Mouse (Mus musculus): ENCODE results near the gene Sox5.

The Sox5 gene

DNA sequence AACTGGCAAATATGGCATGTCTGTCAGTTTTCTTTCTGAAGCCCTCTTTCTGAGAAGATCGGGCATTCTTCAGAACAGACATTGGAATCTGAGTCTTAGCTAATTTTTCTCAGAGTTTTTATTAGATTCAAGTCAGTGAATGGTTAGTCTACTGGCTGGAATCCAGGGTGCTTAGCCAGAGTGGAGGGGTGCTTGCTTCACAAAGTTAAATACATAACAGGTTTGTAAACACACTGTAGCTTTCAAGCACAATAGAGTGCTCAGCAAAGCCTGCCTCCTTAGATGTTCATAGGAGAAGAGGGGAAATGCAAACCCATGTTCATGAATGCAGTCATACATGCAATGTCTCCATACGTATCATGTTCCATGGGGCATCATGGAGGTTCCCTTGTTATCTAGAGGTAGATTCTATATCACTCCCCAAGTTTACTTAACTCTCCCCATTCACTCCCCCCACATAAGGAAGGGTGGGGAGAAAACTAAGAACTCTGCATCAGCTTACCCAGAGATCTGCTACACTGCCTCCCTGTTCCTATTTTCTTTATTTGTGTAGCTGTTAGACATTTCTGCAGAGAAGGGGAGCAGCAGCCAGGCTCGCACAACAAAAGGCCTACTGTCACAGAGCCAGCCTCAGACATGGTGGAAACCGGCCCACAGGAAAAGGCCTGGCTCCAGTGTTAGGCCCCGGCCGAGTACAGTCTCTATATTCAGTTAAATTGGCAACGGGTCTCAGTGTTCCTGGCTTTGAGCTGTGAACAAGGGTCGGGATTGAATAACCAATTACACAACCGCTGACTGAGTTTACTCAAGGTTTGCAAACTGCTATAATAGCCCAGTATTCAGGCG is 725.3 kb downstream of the Sox5 start:
- no peak for DNase-seq (ENCODE audit: extremely low spot score, low spot score)

GRCm38 (mm10) chr6:144052487-144052886 is 729.3 kb downstream of the Sox5 start:
- DNase-seq (ENCODE audit: extremely low spot score, low spot score): peak; percentile 36

DNA sequence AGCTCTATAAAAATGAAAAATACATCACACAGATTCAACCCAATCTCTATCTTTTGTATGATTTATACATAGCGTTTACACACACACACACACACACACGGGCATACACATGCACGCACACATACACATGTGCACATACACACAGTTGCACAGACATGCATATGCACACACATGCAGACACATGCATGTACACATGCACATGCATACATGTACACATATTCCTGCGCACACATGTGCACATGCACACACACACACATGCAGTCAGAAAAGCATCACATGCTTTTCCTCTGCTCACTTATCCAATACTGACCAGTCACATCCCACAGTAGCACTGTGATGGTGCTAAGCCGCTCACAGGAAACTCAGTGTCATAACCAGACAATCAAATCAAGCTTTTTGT is 730.5 kb downstream of the Sox5 start:
- DNase-seq (ENCODE audit: extremely low spot score, low spot score): no peak

DNA sequence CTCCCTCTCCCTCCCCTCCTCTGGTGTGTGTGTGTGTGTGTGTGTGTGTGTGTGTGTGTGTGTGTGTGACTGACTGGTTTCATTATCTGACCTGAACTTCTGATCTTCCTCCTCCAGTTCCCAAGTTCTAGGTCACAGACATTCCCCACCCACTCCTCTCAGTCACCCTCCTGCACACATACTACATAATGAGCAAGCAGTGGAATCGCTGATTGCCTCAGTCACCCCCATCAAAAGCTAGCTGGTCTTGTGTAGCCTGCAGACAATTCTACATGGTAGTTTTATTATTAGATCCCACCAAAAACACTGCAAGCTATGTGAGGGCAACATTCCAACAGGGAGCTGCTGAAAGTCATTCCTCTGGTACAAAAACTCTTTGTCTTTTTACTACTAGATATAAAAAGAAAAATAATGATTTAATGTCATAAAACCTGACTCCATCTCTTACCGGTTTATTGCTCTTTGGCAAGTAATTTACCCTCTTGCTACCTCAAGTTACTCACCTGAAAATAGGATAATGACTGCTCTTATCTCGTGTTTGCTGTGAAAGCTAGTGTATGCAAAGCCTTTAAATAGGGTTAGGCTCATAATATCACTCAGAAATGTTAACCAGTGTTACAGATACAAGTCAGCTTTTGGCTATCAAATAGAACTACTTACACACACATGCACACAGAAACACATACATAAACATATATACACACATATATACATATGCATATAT is 733.4 kb downstream of the Sox5 start:
- DNase-seq (ENCODE audit: extremely low spot score, low spot score): no peak

- DNase-seq (ENCODE audit: extremely low spot score, low spot score): no peak
Observed at GRCm38 (mm10) chr6:144045503-144045902, 736.3 kb downstream of the Sox5 start.

GRCm38 (mm10) chr6:144044381-144044780 is 737.4 kb downstream of the Sox5 start:
- DNase-seq (ENCODE audit: extremely low spot score, low spot score): no peak

DNA sequence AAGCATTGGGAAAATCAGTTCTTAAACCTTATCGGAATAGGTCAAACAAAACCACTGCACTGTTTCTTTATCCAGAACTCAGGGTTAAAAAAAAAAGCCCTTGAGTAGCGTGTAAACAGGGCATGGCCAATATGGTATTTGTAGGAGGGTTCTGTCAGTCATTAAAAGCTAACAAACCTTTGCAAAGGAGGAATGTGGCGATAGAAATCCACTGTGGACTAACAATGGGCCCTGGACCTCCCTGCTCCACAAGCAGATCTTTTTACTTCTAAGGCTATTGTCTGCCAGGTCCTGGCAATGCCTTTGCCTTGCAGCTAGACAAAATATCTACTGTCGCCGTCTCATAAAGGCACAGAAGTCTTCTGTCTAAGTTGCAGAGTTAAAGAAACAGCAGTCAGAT is 738.8 kb downstream of the Sox5 start:
- DNase-seq (ENCODE audit: extremely low spot score, low spot score): no peak

DNA sequence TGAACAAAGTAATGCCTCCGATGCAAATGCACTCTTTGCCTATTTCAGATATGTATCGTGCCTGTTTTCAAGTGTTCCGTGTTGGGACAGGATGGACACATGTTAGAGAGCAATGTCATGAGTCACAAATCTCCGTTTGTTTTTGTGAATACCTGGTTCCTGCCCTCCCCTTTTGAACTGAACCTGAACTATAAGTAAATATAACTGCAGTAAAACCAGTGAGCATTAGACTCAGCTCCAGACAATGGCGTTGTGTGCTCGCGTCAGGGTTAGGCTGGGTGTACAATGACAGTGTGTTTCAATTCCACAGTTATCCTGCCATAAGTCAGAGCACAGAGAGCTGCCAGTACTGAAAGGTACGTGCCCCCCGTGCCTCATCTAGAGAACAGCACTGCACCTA is 739.8 kb downstream of the Sox5 start:
- DNase-seq (ENCODE audit: extremely low spot score, low spot score): no peak

- no peak for DNase-seq (ENCODE audit: extremely low spot score, low spot score)
Observed at GRCm38 (mm10) chr6:144041188-144041587, 740.6 kb downstream of the Sox5 start.

- no peak for DNase-seq (ENCODE audit: extremely low spot score, low spot score)
Observed at GRCm38 (mm10) chr6:144040349-144040748, 741.4 kb downstream of the Sox5 start.

DNA sequence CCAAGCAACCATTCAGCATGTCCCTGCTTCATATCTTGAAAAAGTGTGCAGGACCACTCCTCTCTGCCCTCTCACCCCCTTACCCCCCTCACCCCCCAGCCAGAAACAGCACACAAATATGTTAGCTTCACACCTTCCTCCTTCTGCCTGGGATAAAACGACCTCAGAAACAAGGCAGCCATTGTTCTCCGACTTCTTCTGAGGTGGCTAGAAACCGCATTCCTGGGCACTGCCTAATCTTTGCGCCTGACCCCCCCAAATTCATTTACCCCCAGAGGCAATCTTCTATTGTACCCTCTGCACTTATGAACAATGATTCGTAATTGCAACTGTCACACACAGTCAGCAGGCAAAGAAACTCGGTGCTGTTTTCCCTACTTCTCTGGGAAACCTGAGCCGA is 742.6 kb downstream of the Sox5 start:
- no peak for DNase-seq (ENCODE audit: extremely low spot score, low spot score)

DNA sequence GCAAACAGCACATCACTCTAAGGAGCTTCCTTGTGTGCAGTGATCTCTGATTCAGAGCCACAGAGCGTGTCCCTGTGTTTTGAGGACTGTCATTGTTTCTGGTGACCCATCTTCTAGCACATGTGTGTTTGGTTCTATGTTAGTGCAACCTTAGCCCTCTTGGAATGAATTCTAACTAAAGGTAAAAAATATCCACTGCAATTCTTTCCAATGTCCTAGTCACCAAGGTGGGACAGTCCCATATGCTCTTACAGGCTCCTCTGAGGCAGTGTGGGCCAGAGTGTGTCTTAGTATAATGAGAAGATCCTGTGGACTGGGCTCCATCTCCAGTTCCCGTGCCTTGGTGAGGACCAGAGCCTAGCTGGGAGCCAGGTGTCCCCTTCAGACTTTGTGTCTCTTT is 748.6 kb downstream of the Sox5 start:
- DNase-seq (ENCODE audit: extremely low spot score, low spot score): no peak

DNA sequence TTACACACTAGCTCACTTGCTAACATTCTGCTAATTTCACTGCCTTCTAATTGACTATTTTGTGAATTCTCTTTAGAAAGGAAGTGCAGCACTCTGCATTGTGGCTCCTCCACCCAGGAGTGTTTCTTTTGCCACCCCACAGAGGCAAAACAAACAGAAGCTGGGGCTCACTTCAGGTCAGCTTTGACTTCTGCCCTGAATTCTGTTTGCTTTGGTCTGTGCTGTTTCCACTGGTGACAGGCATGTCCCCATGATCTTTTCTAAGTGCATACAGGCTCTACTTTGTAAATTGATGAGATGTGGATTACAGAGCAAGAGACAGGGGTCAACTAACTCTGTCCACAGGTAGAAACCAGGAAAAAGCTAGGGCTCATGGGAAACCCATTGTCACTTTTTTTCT is 764.8 kb downstream of the Sox5 start:
- DNase-seq (ENCODE audit: extremely low spot score, low spot score): no peak

- no peak for DNase-seq (ENCODE audit: extremely low spot score, low spot score)
Observed at GRCm38 (mm10) chr6:144011880-144012524, 769.8 kb downstream of the Sox5 start.

- DNase-seq (ENCODE audit: extremely low spot score, low spot score): no peak
Observed at GRCm38 (mm10) chr6:144010995-144011394, 770.8 kb downstream of the Sox5 start.

DNA sequence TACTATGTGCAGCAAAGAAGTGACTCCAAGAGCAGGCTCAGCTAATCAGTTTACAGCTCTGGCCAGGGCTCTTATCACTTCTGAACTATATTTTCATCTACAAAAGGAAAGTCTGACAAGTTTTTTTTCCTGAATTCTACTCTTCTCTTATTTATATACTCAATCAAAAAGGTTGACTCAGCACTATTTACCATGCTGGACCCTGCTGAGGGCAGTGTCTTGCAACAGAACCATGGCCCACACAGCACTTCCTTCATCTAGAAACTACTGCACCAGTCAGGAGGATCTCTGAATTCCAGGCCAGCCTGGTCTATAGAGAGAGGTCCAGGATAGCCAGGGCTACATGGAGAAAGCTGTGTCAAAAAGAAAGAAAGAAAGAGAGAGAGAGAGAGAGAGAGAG is 771.5 kb downstream of the Sox5 start:
- DNase-seq (ENCODE audit: extremely low spot score, low spot score): no peak

GRCm38 (mm10) chr6:144005132-144005531 is 776.6 kb downstream of the Sox5 start:
- DNase-seq (ENCODE audit: extremely low spot score, low spot score): no peak

GRCm38 (mm10) chr6:143998201-143998600 is 783.6 kb downstream of the Sox5 start:
- no peak for DNase-seq (ENCODE audit: extremely low spot score, low spot score)

GRCm38 (mm10) chr6:143997616-143998015 is 784.2 kb downstream of the Sox5 start:
- DNase-seq (ENCODE audit: extremely low spot score, low spot score): no peak

DNA sequence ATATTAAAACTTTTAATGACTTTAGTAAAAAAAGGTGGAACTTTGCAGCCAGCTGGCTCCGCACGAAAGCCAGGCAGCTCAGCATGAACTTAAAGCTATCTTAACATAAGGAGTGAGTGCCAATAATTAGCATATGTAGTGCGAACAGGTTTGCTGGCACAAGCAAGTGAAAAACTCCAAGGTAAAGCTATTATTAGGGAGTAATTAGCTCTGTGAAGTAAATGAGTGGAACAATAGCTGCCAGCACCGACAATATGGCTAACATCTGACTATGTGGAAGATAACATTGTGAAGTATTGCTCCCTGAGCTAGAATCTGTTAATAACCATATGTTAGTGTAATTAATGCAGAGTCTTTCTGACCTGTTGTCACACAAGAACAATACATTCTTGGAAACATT is 786.7 kb downstream of the Sox5 start:
- DNase-seq (ENCODE audit: extremely low spot score, low spot score): no peak

DNA sequence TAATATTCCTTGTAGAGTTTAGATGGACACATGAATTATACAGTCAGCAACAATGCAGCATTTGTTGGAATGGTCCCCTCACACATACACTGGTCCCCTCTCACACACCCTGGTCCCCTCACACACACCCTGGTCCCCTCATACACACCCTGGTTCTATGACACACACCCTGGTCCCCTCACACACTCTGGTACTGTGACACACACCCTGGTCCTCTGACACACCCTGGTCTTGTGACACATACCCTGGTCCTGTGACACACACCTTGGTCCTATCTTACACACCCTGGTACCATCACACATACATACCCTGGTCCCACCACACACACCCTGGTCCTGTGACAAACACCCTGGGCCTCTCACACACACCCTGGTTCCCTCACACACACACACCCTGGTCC is 794.2 kb downstream of the Sox5 start:
- no peak for DNase-seq (ENCODE audit: extremely low spot score, low spot score)

DNA sequence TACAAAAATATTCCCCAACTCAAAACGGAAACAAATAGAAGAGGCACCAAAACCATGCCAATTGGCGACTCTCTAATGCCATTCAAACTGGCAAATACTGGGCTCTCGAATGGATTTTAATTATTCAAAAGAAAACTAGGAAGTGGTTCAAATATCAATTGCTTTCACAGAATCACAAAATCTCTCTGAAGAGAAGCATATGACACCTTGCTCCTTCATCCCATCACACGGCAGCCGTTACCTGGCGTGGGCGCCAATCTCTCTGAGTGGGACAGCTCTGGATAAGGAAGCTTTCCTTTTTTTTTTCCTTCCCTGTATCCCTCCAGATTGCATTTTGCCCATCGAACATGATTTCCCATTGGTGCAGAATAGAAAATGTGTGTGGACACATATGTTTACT is 801.6 kb downstream of the Sox5 start:
- DNase-seq (ENCODE audit: extremely low spot score, low spot score): no peak

Measured in neural tube, embryonic 10.5 days (tissue).